Mouse (Mus musculus): ENCODE data around the gene Btbd9.

DNA sequence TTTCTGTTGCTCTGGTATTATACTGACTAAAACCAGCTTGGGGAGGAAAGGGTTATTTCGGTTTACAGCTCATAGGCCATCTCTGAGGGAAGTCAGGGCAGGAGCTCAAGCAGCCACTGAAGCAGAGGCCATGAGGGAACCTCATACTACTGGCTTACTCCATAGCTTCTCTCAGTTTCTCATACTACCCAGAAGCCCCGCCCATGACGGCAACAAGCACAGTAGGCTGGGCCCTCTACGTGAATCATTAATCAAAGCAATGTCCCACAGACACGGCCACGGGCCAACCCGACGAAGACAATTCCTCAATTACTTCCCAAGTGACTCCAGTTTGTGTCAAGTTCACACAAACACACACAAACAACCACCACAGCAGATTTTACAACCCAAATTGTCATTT is 6.1 kb downstream of the Btbd9 start:
- TF ChIP-seq CTCF (IDR thresholded peaks at IDR 0.05; ENCODE audit: borderline replicate concordance, insufficient read depth, low read depth, low read length) (no peak), POLR2A (IDR thresholded peaks at IDR 0.05; ENCODE audit: borderline replicate concordance, insufficient read depth, low read length) (no peak)
